Mouse (Mus musculus) neural tube, embryonic 14.5 days (tissue): Measurements from ENCODE around the gene Gm21983. TPM values are rescaled to one million over a fixed set of nuclear protein-coding genes. Genes with fewer than 3 reads are reported as not detected.
A peak's percentile ranks its signal among the peaks of the same experiment; 100 is the strongest.

Experiments used
- ATAC-seq: fragments of 200-750 bp; cut with Nextera tagmentation; 2 replicates; pipeline ENCODE4 v1.8.0; 2017; ENCODE audit warnings: low read depth, mild to moderate bottlenecking, moderate TSS enrichment, moderate library complexity
- H3K27ac ChIP-seq: fragments of 300-500 bp; sonication (generic); 2 replicates; pipeline ENCODE4 v1.5.1; 2014; ENCODE audit warnings: low read depth, mild to moderate bottlenecking, control low read depth, low read length, moderate library complexity, mixed read lengths
- H3K27me3 ChIP-seq: fragments of 300-500 bp; sonication (generic); 2 replicates; pipeline ENCODE4 v1.6.1; 2014; ENCODE audit warnings: low read length; ENCODE audit not compliant: control insufficient read depth, insufficient read depth
- H3K36me3 ChIP-seq: fragments of 300-500 bp; sonication (generic); 2 replicates; pipeline ENCODE4 v1.6.1; 2014; ENCODE audit warnings: low read length, mixed read lengths; ENCODE audit not compliant: control insufficient read depth, insufficient read depth
- H3K4me1 ChIP-seq: fragments of 300-500 bp; sonication (generic); 2 replicates; pipeline ENCODE4 v1.6.1; 2014; ENCODE audit warnings: low read length; ENCODE audit not compliant: control insufficient read depth, insufficient read depth
- H3K4me2 ChIP-seq: fragments of 300-500 bp; sonication (generic); 2 replicates; pipeline ENCODE4 v1.6.1; 2014; ENCODE audit warnings: mild to moderate bottlenecking, low read depth, low read length, control low read depth
- H3K4me3 ChIP-seq: fragments of 300-500 bp; sonication (generic); 2 replicates; pipeline ENCODE4 v1.5.1; 2014; ENCODE audit warnings: low read depth, low read length, control low read depth, mixed read lengths
- H3K9ac ChIP-seq: fragments of 300-500 bp; sonication (generic); replicated peaks from 2 replicates; pipeline ENCODE4 v1.6.1; 2014; ENCODE audit warnings: low read depth, mild to moderate bottlenecking, control low read depth, low read length, mixed read lengths
- H3K9me3 ChIP-seq: fragments of 300-500 bp; sonication (generic); 2 replicates; pipeline ENCODE4 v1.6.1; 2016; ENCODE audit warnings: low read length; ENCODE audit not compliant: control insufficient read depth
- WGBS: fragments of 180-500 bp; shearing (Covaris S2); extraction: QIAGEN DNeasy Blood & Tissue Kit; methylation state at CpG from one replicate; pipeline ENCODE4 v1.1.7; 2014; 5-methylcytosine and 5-hydroxymethylcytosine counted together
- polyA plus RNA-seq: library from polyadenylated mRNA; unstranded; fragments of >200 nt; fragmentation: Nextera tagmentation; extraction: Ambion mirVana; gene quantifications from 2 replicates; pipeline ENCODE4 v1.2.1, GENCODE M21; 2014

Gene Gm21983
- polyA plus RNA-seq, 1 experiment from 2014 or later: not detected

DNA sequence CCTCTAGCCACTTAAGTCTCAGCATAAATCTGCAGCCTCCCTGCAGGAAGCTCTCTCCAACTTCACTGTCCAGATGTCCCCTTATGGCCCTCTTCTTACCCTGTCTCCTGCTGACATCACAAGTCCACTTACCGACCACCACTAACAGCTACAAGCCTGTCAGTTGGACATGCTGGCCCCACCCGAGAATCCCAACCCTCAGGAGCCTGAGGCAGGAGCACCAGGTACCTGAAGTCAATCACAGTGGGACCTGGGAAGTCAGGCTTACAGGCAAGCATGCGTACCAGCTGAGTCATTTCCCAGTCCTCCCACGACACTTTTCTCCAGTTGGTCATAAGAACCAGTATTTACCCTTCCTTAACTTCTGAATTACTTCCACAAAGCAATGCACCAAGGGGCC is 12.8 kb upstream of the Gm21983 start:
- no peak for ATAC-seq
- no peaks in the 10 kb centered on the region for H3K9me3 ChIP-seq
- 87% methylated on average over 4 of the region's 4 CpGs for WGBS
- H3K27me3 ChIP-seq: no peaks in the 10 kb centered on the region
- H3K4me3 ChIP-seq: no peak overlapping the region
- H3K9ac ChIP-seq: 0 out of 2 replicates have a peak overlapping the region, but pooled peaks have one; percentile 32
- H3K36me3 ChIP-seq: peaks cover 37% of the 10 kb centered on the region
- no peak overlapping the region for H3K27ac ChIP-seq
- H3K4me1 ChIP-seq: peaks cover 18% of the 10 kb centered on the region
- H3K4me2 ChIP-seq: peak overlapping the region; percentile 5; the same call in 1 of the 2 replicates

DNA sequence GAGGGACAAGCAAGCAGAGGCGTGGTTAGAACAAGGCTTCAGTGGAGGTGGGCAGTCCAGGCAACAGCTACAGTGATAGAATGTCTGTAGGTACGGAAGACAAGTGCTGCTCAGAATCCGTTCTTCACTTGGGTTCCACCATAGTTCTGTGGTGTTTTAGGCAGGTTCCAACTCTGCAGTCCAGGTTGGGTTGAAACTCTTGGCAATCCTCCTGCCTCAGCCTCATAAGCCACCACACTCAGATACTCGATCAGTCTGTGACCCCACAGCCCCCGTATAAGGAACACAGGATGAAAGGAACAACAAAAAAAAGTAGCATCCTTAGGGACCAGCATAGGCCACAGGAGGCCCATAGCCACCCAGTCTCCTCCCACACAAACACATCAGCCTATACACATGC is 11.5 kb upstream of the Gm21983 start:
- Histone ChIP-seq H3K27ac (no peak overlapping the region), H3K27me3 (no peaks in the 10 kb centered on the region), H3K36me3 (peaks cover 47% of the 10 kb centered on the region), H3K9ac (no peak overlapping the region), H3K4me1 (peaks cover 18% of the 10 kb centered on the region), H3K4me2 (no peak overlapping the region), H3K9me3 (no peaks in the 10 kb centered on the region), H3K4me3 (no peak overlapping the region)
- 100% methylated on average over 5 of the region's 5 CpGs for WGBS
- no peak for ATAC-seq

DNA sequence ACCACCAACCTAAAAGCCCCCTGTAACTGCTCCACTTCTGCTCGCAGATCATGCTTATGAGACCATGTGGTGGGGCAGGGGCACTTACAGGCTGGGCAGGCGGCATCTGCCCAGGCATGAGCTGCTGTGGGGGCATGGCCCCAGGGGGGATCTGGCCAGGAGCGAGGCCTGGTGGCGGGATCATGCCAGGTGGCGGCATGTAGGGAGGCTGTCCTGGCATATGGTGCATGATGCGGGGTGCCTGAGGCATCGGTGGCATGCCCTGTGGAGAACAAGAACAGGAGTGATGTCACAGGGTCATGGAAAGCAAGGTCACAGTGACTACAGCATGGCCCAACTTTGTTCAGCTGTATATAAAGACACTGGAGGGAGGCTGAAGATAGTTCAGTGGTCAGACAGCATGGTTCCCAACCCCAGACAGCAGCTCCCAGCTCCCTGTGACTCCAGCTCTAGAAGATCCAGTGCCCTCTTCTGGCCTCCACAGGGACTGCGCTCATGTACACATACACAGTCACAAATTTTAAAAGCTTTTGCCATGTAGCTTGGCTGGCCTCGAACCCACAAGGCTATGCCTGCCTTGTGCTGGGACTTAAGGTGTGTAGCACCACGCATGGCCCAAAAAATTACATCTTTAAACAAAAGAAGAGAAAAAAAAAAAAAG is 8.5 kb upstream of the Gm21983 start:
- Histone ChIP-seq H3K27me3 (no peaks in the 10 kb centered on the region), H3K4me1 (peaks cover 10% of the 10 kb centered on the region), H3K36me3 (peaks cover 66% of the 10 kb centered on the region), H3K4me3 (no peak overlapping the region), H3K9me3 (no peaks in the 10 kb centered on the region), H3K27ac (no peak overlapping the region), H3K4me2 (no peak overlapping the region), H3K9ac (no peak overlapping the region)
- WGBS: 87% methylated on average over 10 of the region's 10 CpGs
- ATAC-seq: no peak

DNA sequence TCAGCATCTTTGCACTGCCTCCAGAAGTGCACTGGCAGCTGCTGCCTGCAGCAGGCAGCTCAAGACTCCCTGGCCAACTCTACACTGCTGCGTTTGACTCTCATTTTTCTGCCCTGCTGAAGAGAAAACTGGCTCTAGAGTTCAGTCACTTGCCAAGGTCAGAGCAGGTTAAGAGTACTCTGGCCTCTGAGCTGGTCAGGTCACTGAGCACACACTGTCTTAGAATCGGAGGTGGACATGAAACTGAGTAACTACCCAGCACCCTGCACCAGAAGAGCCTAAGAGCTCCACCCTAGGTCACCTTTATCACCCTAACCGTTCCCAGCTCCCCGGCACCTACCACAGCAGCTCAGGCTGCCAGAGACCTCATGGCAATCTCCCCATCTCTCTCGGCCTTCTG is 5.1 kb upstream of the Gm21983 start:
- Histone ChIP-seq H3K4me3 (no peak overlapping the region), H3K27ac (no peak overlapping the region), H3K9me3 (no peaks in the 10 kb centered on the region), H3K4me1 (no peaks in the 10 kb centered on the region), H3K27me3 (no peaks in the 10 kb centered on the region), H3K9ac (no peak overlapping the region), H3K4me2 (no peak overlapping the region), H3K36me3 (peaks cover 59% of the 10 kb centered on the region)
- no peak for ATAC-seq
- WGBS: 95% methylated on average over 5 of the region's 5 CpGs

DNA sequence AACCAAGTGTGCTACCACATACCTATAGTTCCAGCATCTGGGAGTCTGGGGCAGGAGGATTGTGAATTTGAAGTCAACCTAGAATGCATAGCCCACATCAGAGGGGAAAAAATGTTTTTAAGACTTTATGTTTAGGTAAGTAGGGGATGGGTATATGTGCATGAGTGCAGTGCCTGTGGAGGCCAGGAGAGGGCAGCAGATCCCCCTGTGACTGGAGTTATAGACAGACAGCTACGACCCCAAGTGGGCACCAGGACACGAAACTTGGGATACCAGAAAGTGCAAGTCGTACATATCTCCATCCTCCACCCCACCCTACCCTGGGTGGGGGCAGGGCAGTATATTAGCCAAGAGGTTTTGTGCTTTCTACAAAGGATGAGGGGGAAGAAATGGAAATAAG is 4.1 kb upstream of the Gm21983 start:
- no peak for ATAC-seq
- WGBS: 76% methylated on average over 3 of the region's 3 CpGs
- H3K27ac ChIP-seq: no peak overlapping the region
- H3K27me3 ChIP-seq: no peaks in the 10 kb centered on the region
- peaks cover 49% of the 10 kb centered on the region for H3K36me3 ChIP-seq
- no peaks in the 10 kb centered on the region for H3K4me1 ChIP-seq
- no peaks in the 10 kb centered on the region for H3K9me3 ChIP-seq
- H3K4me2 ChIP-seq: no peak overlapping the region
- H3K9ac ChIP-seq: no peak overlapping the region
- no peak overlapping the region for H3K4me3 ChIP-seq

DNA sequence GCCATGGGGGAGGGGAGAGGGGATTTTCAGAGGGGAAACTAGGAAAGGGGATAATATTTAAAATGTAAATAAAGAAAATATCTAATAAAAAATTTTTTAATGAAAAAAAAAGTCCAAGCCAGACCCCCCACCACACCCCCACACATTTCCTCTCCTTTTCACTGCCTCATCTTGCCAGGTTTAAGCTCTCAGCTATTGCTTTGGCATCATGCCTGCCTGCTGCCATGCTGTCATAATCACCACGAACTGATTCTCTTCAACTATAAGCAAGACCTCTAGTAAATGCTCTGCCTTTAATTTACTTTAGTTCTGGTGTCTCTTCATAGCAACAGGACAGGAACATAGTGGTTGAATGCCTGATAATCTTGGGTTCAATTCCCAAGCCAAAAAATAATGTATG is 1.6 kb upstream of the Gm21983 start:
- 85% methylated on average over 1 of the region's 1 CpGs for WGBS
- Histone ChIP-seq H3K36me3 (peaks cover 28% of the 10 kb centered on the region), H3K4me1 (peaks cover 5% of the 10 kb centered on the region), H3K27ac (no peak overlapping the region), H3K9me3 (no peaks in the 10 kb centered on the region), H3K4me2 (no peak overlapping the region), H3K9ac (no peak overlapping the region), H3K4me3 (no peak overlapping the region), H3K27me3 (no peaks in the 10 kb centered on the region)
- ATAC-seq: no peak

DNA sequence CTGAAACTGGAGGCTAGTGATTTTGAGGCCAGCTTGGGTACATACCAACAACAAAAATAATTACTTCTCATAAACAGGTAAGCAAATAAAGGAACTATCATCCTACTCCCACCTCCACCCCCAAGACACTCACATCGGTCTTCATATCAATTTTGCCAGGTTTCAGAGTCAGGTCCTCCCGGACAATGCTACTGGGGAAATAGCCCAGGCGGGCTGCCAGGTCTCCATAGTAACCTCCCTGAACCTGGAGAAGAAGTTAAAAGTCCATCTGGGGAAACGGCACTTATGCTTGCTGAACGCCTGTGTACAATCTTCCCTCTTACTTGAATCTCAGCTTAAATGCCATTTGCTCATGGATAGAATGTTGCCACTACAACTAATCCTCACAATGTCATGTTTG is 850 bp downstream of the Gm21983 start:
- H3K36me3 ChIP-seq: peaks cover 13% of the 10 kb centered on the region
- H3K27me3 ChIP-seq: no peaks in the 10 kb centered on the region
- H3K4me3 ChIP-seq: no peak overlapping the region
- no peak for ATAC-seq
- no peak overlapping the region for H3K4me2 ChIP-seq
- peaks cover 5% of the 10 kb centered on the region for H3K4me1 ChIP-seq
- no peak overlapping the region for H3K9ac ChIP-seq
- 45% methylated on average over 5 of the region's 5 CpGs for WGBS
- H3K9me3 ChIP-seq: no peaks in the 10 kb centered on the region
- 0 out of 2 replicates have a peak overlapping the region, but pooled peaks have one; percentile 82 for H3K27ac ChIP-seq

DNA sequence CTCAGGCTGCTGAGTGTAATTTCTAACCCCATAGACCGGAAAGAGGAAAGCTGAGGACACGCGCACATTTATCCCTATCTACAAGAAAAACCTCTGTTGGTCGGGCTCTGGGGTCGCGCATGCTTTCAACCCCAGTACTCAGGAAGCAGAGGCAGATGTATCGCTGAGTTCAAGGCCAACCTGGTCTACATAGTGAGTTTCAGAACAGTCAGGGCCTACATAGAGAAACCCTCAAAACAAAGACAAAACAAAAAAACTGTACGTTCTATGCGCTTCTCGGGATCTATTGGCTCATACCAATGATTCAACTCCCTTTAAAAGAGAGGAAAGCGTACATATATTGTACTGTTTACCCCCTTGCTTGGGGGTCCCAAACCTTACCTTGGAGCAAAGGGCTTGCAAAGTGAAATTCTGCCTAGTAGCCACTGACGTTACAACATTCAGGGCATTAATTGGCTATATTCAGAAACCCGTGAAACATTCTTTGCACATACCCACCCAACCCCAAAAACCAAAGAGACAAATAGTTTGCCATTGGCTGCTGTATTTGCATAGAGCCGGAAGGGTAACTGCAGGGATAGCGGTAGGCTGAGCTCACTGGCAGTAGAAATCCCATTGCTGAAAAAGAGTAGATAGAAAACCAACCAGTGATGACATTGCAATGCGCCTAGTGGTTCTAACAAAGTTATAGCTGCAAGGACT is 1.5 kb downstream of the Gm21983 start:
- H3K4me3 ChIP-seq: peak overlapping the region; percentile 63
- H3K4me1 ChIP-seq: peaks cover 5% of the 10 kb centered on the region
- H3K9ac ChIP-seq: peak overlapping the region; percentile 18
- H3K27me3 ChIP-seq: no peaks in the 10 kb centered on the region
- H3K27ac ChIP-seq: peak overlapping the region; percentile 82
- no peaks in the 10 kb centered on the region for H3K9me3 ChIP-seq
- ATAC-seq: no peak; the same call in 1 of the 2 replicates
- peaks cover 7% of the 10 kb centered on the region for H3K36me3 ChIP-seq
- 48% methylated on average over 16 of the region's 16 CpGs for WGBS
- H3K4me2 ChIP-seq: peak overlapping the region; percentile 47
